Mouse (Mus musculus) liver, adult 2 months (tissue): ENCODE measurements around the gene Zfp473.

Experiments
- CTCF ChIP-seq: fragments of 200-500 bp; IDR thresholded peaks from 2 replicates; pipeline ENCODE4 v1.5.1; 2011; ENCODE audit warnings: low read depth, low read length, control low read depth
- POLR2A ChIP-seq: fragments of 200-500 bp; IDR thresholded peaks from 2 replicates; pipeline ENCODE4 v1.6.1; 2011; ENCODE audit warnings: low read length, control low read depth; ENCODE audit not compliant: insufficient read depth; ENCODE audit errors: extremely low read depth

DNA sequence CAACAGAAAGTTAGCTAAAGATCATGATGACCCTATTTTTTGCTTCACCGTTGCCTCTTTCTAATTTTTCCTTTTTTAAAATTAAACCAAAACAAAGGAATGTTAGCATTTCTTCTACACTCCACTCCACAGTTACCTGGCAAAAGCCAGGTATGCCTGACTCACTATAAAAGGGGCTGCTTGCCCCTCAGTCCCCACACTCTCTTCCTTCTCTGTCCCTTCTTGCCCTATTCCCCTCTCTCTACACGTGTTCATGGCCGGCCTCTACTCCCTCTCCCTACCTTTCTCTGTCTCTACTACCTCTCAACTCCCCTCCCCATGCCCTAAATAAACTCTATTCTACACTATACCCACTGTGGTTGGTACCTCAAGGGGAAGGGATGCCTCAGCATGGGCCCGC is 3.7 kb downstream of the Zfp473 start:
- no peak for TF ChIP-seq POLR2A
- TF ChIP-seq CTCF: no peak
